ENCODE assay signal across 8 mouse cellular contexts in genomic region chr12:24252071-24252874, GRCm38 (mm10).
DNase-seq lines count a peak whose midpoint lies in the region; ATAC-seq and TF ChIP-seq lines count a peak whose summit lies in the region.
"Not testable (repeated sequence)": the region's sequence is repeated elsewhere in the genome, so short reads cannot be mapped to it uniquely, and the experiment has no call there.

No protein-coding gene starts in this region.

- H3K27ac ChIP-seq in embryonic fibroblast, embryonic 13.5 days (ENCODE audit: insufficient read depth, low read length); intestine, embryonic 14.5 days (ENCODE audit: low read depth): not testable (repeated sequence)
- peak overlapping the region; percentile 84 for H3K27ac ChIP-seq in heart, embryonic 10.5 days
- peak overlapping the region; percentile 88 for H3K27ac ChIP-seq in limb, embryonic 10.5 days

- H3K27me3 ChIP-seq in heart, embryonic 10.5 days (ENCODE audit: insufficient read depth, poor library complexity, severe bottlenecking); intestine, embryonic 14.5 days (replicated peaks; ENCODE audit: control insufficient read depth, insufficient read depth, low read length); limb, embryonic 10.5 days (ENCODE audit: low read depth, poor library complexity, severe bottlenecking): not testable (repeated sequence)

- not testable (repeated sequence) for H3K36me3 ChIP-seq in heart, embryonic 10.5 days; intestine, embryonic 14.5 days (ENCODE audit: control insufficient read depth, insufficient read depth, low read length); limb, embryonic 10.5 days

- H3K4me3 ChIP-seq in embryonic fibroblast, embryonic 13.5 days (ENCODE audit: insufficient read depth, low read length): peak overlapping the region; percentile 44
- peak overlapping the region; percentile 66 for H3K4me3 ChIP-seq in heart, embryonic 10.5 days
- H3K4me3 ChIP-seq in intestine, embryonic 14.5 days (ENCODE audit: low read depth, low read length): peak overlapping the region; percentile 55
- H3K4me3 ChIP-seq in limb, embryonic 10.5 days: peak overlapping the region; percentile 57

- peak overlapping the region; percentile 34 for H3K4me2 ChIP-seq in intestine, embryonic 14.5 days (ENCODE audit: low read length)

- not testable (repeated sequence) for H3K9me3 ChIP-seq in heart, embryonic 10.5 days; intestine, embryonic 14.5 days (ENCODE audit: control insufficient read depth, low read length); limb, embryonic 10.5 days (replicated peaks)

- peak; percentile 61 for TF ChIP-seq POLR2A in embryonic fibroblast, embryonic 13.5 days (IDR thresholded peaks at IDR 0.05; ENCODE audit: low read depth, low read length)

- DNase-seq in adrenal gland, adult 18-20 months (ENCODE audit: low spot score in 2 of 2): peak; percentile 4 to 25
- peak; percentile 67 for DNase-seq in heart, embryonic 10.5 days (ENCODE audit: low spot score)
- peak; percentile 74 for DNase-seq in intestine, embryonic 14.5 days (ENCODE audit: low spot score)
- peak; percentile 54 for DNase-seq in limb, embryonic 10.5 days (ENCODE audit: low spot score)
- peak; percentile 3 for DNase-seq in lung, postnatal 14 days
- DNase-seq in ovary, postnatal 36 days (ENCODE audit: low spot score): peak; percentile 38
- DNase-seq in thymus, postnatal 14 days: peak; percentile 51

- H3K4me1 ChIP-seq in embryonic fibroblast, embryonic 13.5 days (ENCODE audit: control insufficient read depth, insufficient read depth, low read length); heart, embryonic 10.5 days; intestine, embryonic 14.5 days (replicated peaks; ENCODE audit: control insufficient read depth, insufficient read depth, low read length); limb, embryonic 10.5 days: not testable (repeated sequence)

- 1% methylated on average over 55 of the region's 77 CpGs for WGBS in heart, embryonic 10.5 days
- WGBS in intestine, embryonic 14.5 days: 2% methylated on average over 44 of the region's 77 CpGs
- 2% methylated on average over 66 of the region's 77 CpGs for WGBS in limb, embryonic 10.5 days

- TF ChIP-seq CTCF in embryonic fibroblast, embryonic 13.5 days (IDR thresholded peaks at IDR 0.05; ENCODE audit: borderline replicate concordance, insufficient read depth, low read length): not testable (repeated sequence)

- not testable (repeated sequence) for ATAC-seq in intestine, embryonic 14.5 days (replicated peaks; ENCODE audit: low FRiP score, low TSS enrichment, low read depth)

- peak overlapping the region; percentile 80 for H3K9ac ChIP-seq in intestine, embryonic 14.5 days (ENCODE audit: low read length)

Comparison
In these comparisons a context has a peak if more than half of its experiments do, and no peak if none do; other contexts are left out.
1. DNase-seq: peak in every context shown above with its lines; median percentile 74 in intestine, embryonic 14.5 days; 67 in heart, embryonic 10.5 days; 54 in limb, embryonic 10.5 days; 51 in thymus, postnatal 14 days; 38 in ovary, postnatal 36 days; 14 in adrenal gland, adult 18-20 months; 3 in lung, postnatal 14 days.